Mouse (Mus musculus) hindbrain, postnatal 0 days (tissue): ENCODE results near the gene Slc5a1. TPM values are rescaled to one million over a fixed set of nuclear protein-coding genes. Genes with fewer than 3 reads are reported as not detected.

Source experiments
- ATAC-seq: fragments of 200-750 bp; cut with Nextera tagmentation; 2 replicates; pipeline ENCODE4 v1.8.0; 2017; ENCODE audit warnings: mild to moderate bottlenecking, moderate TSS enrichment, moderate library complexity
- DNase-seq: peaks from one replicate; pipeline ENCODE4 v3.0.0-alpha.2; 2015; ENCODE audit warnings: low spot score
- H3K27ac ChIP-seq: fragments of 300-500 bp; sonication (generic); 2 replicates; pipeline ENCODE4 v1.5.1; 2014; ENCODE audit warnings: mild to moderate bottlenecking
- H3K27me3 ChIP-seq: fragments of 300-500 bp; sonication (generic); 2 replicates; pipeline ENCODE4 v1.6.1; 2014; ENCODE audit warnings: low read length, mixed read lengths; ENCODE audit not compliant: insufficient read depth
- H3K36me3 ChIP-seq: fragments of 300-500 bp; sonication (generic); 2 replicates; pipeline ENCODE4 v1.6.1; 2014; ENCODE audit warnings: low read length, mixed read lengths; ENCODE audit not compliant: insufficient read depth
- H3K4me1 ChIP-seq: fragments of 300-500 bp; sonication (generic); 2 replicates; pipeline ENCODE4 v1.6.1; 2014; ENCODE audit warnings: antibody characterized with exemption, low read length, mixed read lengths; ENCODE audit not compliant: insufficient read depth
- H3K4me2 ChIP-seq: fragments of 300-500 bp; sonication (generic); 2 replicates; pipeline ENCODE4 v1.6.1; 2014; ENCODE audit warnings: low read depth, mild to moderate bottlenecking, low read length, moderate library complexity, mixed read lengths
- H3K4me3 ChIP-seq: fragments of 300-500 bp; sonication (generic); 2 replicates; pipeline ENCODE4 v1.5.1; 2014; ENCODE audit warnings: low read length
- H3K9ac ChIP-seq: fragments of 300-500 bp; sonication (generic); replicated peaks from 2 replicates; pipeline ENCODE4 v1.6.1; 2014; ENCODE audit warnings: mild to moderate bottlenecking, low read length, moderate library complexity, mixed read lengths
- H3K9me3 ChIP-seq: fragments of 300-500 bp; sonication (generic); 2 replicates; pipeline ENCODE4 v1.6.1; 2016; ENCODE audit warnings: low read length, mixed read lengths
- CTCF ChIP-seq: IDR thresholded peaks from 2 replicates; pipeline ENCODE4 v1.5.1; 2016; ENCODE audit warnings: antibody characterized with exemption, control low read depth, low read depth
- WGBS: fragments of 180-500 bp; shearing (Covaris S2); extraction: QIAGEN DNeasy Blood & Tissue Kit; methylation state at CpG from one replicate; pipeline ENCODE4 v1.1.7; 2014; 5-methylcytosine and 5-hydroxymethylcytosine counted together
- polyA plus RNA-seq: library from polyadenylated mRNA; unstranded; fragments of >200 nt; fragmentation: Nextera tagmentation; extraction: Ambion mirVana; gene quantifications from 2 replicates; pipeline ENCODE4 v1.2.1, GENCODE M21; 2015
- total RNA-seq: library from RNA; depleted of rRNA; stranded (reverse); fragments of >200 nt; gene quantifications from 2 replicates; pipeline ENCODE4 v1.2.3, GENCODE M21; 2014

The Slc5a1 gene
- total and polyA plus RNA-seq, 2 experiments from 2014 or later, result 0.61 to 1.2 TPM

DNA sequence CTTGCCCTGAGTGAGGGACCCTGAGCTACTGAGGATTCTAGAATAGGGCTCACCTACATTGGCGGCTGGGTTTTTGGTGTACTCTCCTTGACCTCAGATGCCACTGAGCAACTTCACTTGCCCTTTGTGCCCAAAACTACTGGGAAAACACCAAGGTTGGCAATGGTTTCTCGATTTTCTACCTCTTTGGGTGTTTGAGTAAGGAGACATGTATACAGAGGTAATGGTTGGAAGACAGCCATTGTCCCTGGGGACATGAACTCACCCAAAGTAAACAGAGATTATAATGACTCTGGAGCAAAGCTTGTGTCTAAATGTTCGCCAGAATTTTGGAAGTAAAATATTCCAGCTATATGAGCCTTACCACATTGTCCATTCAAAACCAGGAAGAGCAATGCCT lies 19.6 kb downstream of the Slc5a1 start:
- 79% methylated on average over 3 of the region's 3 CpGs for WGBS
- DNase-seq (no peak), ATAC-seq (no peak)
- no peak overlapping the region for H3K4me2 ChIP-seq
- no peak overlapping the region for H3K4me3 ChIP-seq
- H3K9me3 ChIP-seq, result no peaks in the 10 kb centered on the region
- H3K36me3 ChIP-seq, result no peaks in the 10 kb centered on the region
- no peak for TF ChIP-seq CTCF
- H3K9ac ChIP-seq, result no peak overlapping the region
- no peaks in the 10 kb centered on the region for H3K27me3 ChIP-seq
- no peaks in the 10 kb centered on the region for H3K4me1 ChIP-seq
- H3K27ac ChIP-seq, result no peak overlapping the region

- 90% methylated on average over 4 of the region's 4 CpGs for WGBS
- Histone ChIP-seq H3K4me2 (no peak overlapping the region), H3K36me3 (no peaks in the 10 kb centered on the region), H3K4me3 (no peak overlapping the region), H3K27me3 (no peaks in the 10 kb centered on the region), H3K9me3 (no peaks in the 10 kb centered on the region), H3K9ac (no peak overlapping the region), H3K4me1 (no peaks in the 10 kb centered on the region), H3K27ac (no peak overlapping the region)
- TF ChIP-seq CTCF, result no peak
- no peak for DNase-seq
- no peak for ATAC-seq
Observed at GRCm38 (mm10) chr5:33125318-33125717, 21.3 kb downstream of the Slc5a1 start.

GRCm38 (mm10) chr5:33134132-33134531 lies 30.1 kb downstream of the Slc5a1 start:
- no peaks in the 10 kb centered on the region for H3K4me1 ChIP-seq
- no peak overlapping the region for H3K4me3 ChIP-seq
- TF ChIP-seq CTCF, result no peak
- no peak for ATAC-seq
- no peak overlapping the region for H3K27ac ChIP-seq
- H3K9ac ChIP-seq, result no peak overlapping the region
- H3K4me2 ChIP-seq, result no peak overlapping the region
- 91% methylated on average over 4 of the region's 4 CpGs for WGBS
- no peak for DNase-seq
- no peaks in the 10 kb centered on the region for H3K9me3 ChIP-seq
- H3K27me3 ChIP-seq, result no peaks in the 10 kb centered on the region
- H3K36me3 ChIP-seq, result no peaks in the 10 kb centered on the region

GRCm38 (mm10) chr5:33135611-33136010 lies 31.6 kb downstream of the Slc5a1 start:
- H3K9me3 ChIP-seq, result no peaks in the 10 kb centered on the region
- ATAC-seq, result no peak
- TF ChIP-seq CTCF, result no peak
- WGBS, result 89% methylated on average over 5 of the region's 5 CpGs
- H3K9ac ChIP-seq, result no peak overlapping the region
- no peak overlapping the region for H3K4me2 ChIP-seq
- no peak overlapping the region for H3K4me3 ChIP-seq
- no peak for DNase-seq
- no peaks in the 10 kb centered on the region for H3K27me3 ChIP-seq
- no peak overlapping the region for H3K27ac ChIP-seq
- H3K4me1 ChIP-seq, result no peaks in the 10 kb centered on the region
- no peaks in the 10 kb centered on the region for H3K36me3 ChIP-seq

GRCm38 (mm10) chr5:33142790-33143455 lies 38.9 kb downstream of the Slc5a1 start:
- ATAC-seq (peak; percentile 49), DNase-seq (peak; percentile 84)
- no peak overlapping the region for H3K4me2 ChIP-seq
- no peak overlapping the region for H3K4me3 ChIP-seq
- no peaks in the 10 kb centered on the region for H3K9me3 ChIP-seq
- H3K27me3 ChIP-seq, result no peaks in the 10 kb centered on the region
- H3K4me1 ChIP-seq, result no peaks in the 10 kb centered on the region
- peak; percentile 73 for TF ChIP-seq CTCF
- no peak overlapping the region for H3K9ac ChIP-seq
- H3K27ac ChIP-seq, result no peak overlapping the region
- 51% methylated on average over 7 of the region's 7 CpGs for WGBS
- no peaks in the 10 kb centered on the region for H3K36me3 ChIP-seq

DNA sequence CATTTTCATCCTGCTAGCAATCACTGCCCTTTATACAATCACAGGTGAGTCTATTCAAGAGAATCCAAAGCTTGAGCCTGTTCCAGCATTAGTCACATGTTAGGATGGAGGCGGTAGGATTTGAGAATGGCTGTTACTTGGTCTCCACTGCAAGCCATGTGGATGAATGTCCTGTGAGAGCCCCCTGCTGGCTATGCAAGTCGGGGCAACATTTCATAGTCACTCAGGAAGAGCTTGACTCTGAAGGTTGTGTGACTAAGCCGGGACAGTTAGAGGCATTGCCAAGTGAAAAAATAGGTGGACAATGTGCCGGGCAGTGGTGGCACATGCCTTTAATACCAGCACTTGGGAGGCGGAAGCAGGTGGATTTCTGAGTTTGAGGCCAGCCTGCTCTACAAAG lies 40.0 kb downstream of the Slc5a1 start:
- Histone ChIP-seq H3K9ac (no peak overlapping the region), H3K9me3 (no peaks in the 10 kb centered on the region), H3K27me3 (no peaks in the 10 kb centered on the region), H3K4me1 (no peaks in the 10 kb centered on the region), H3K27ac (no peak overlapping the region), H3K36me3 (no peaks in the 10 kb centered on the region), H3K4me2 (no peak overlapping the region), H3K4me3 (no peak overlapping the region)
- 53% methylated on average over 5 of the region's 5 CpGs for WGBS
- no peak for ATAC-seq
- peak; percentile 48 for TF ChIP-seq CTCF
- peak; percentile 9 for DNase-seq

GRCm38 (mm10) chr5:33146837-33147236 lies 42.8 kb downstream of the Slc5a1 start:
- DNase-seq (no peak), ATAC-seq (no peak)
- Histone ChIP-seq H3K4me1 (no peaks in the 10 kb centered on the region), H3K4me2 (no peak overlapping the region), H3K36me3 (no peaks in the 10 kb centered on the region), H3K27ac (no peak overlapping the region), H3K9me3 (no peaks in the 10 kb centered on the region), H3K27me3 (no peaks in the 10 kb centered on the region), H3K4me3 (no peak overlapping the region), H3K9ac (no peak overlapping the region)
- 81% methylated on average over 9 of the region's 9 CpGs for WGBS
- TF ChIP-seq CTCF, result no peak
